Mouse (Mus musculus) B cell, adult (primary cell): ENCODE results near the gene Ncor1. TPM values are rescaled to one million over a fixed set of nuclear protein-coding genes. Genes with fewer than 3 reads are reported as not detected.

ENCODE experiments used
- total RNA-seq: library from RNA; stranded (reverse); gene quantifications from 4 replicates; pipeline ENCODE4 v1.2.4, GENCODE M21; 2023; ENCODE audit not compliant: inconsistent age

The Ncor1 gene
- total RNA-seq: 287 to 342 TPM (median 318 TPM) in 4 replicates

GRCm38 (mm10) chr11:62458276-62458724, at the start of gene Ncor1, which contains the start of gene Pigl:
Gene Ncor1 (minus strand): TSS chr11:62458541.
Gene Pigl (plus strand): TSS chr11:62458460.

DNA sequence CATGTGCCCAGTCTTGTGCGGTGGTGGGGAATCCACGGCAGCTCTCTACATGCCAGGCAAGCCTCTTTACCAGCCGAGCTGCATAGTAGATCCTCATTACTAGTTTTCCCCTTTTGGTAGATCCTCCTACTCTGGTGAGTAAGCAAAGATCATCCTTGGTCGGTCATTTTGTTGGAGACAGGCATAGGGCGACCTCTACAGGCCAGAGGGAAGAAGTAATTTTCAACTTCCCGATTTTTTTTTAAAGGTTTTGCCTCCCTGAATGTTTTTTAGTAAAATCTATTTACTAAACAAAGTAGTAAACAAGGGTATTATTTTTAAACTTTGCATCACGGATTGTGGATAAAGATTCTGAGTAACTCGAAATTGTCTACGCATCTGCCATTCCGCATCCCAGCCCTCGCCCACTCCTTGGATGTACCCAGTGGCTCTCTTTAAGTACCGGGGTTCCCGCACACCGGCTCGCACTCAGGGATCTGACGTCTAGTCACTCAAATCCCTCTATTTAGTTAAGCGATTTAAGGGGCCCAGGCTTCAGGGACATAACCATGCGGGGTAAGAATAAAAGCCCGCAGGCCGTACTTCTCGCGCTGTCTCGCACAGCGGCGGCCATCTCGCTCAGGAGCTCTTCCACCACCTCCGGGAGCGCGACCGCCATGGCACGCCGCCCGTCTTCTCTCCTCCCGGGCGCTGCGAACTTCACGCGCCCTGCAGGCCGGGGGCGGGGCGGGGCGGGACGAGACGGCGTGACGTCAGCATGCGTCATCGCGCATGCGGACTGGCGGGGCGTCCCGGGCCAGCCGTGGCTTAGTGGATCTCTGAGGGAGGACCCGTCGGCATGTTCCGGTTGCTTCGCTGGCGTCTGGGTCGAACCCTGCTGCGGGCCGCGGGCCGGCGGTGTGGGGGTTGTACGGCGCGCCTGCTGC, 177.4 kb downstream of the Ncor1 start, which contains the start of the genes Zswim7 and Ttc19:
Zswim7 (minus strand) TSS at position 701 of the 926 bp plus-strand sequence.
Ttc19 (plus strand) TSS at position 799 of the 926 bp plus-strand sequence.

Other genes starting within 250 kb of the Ncor1 start
- gene Adora2b, start 209.6 kb downstream of the Ncor1 start, total RNA-seq: not detected in 4 replicates
- gene Zswim7, start 177.2 kb downstream of the Ncor1 start, total RNA-seq: 6.8 to 9.7 TPM (median 8.1 TPM) in 4 replicates
- gene Ttc19, start 177.1 kb downstream of the Ncor1 start, total RNA-seq: 20.1 to 25.9 TPM (median 23.9 TPM) in 4 replicates
- 6.5 to 10.3 TPM (median 7.4 TPM) in 4 replicates for gene Pigl, start 81 bp downstream of the Ncor1 start, total RNA-seq
- gene Cenpv, start 80.7 kb upstream of the Ncor1 start, total RNA-seq: 0.81 to 4.4 TPM (median 2.4 TPM) in 4 replicates
- 1,224 to 1,294 TPM (median 1,261 TPM) in 4 replicates for gene Ubb, start 92.6 kb upstream of the Ncor1 start, total RNA-seq
- 44.5 to 51.4 TPM (median 46.3 TPM) in 4 replicates for gene Trpv2, start 115.9 kb upstream of the Ncor1 start, total RNA-seq
- gene Lrrc75a, start 190.0 kb upstream of the Ncor1 start, total RNA-seq: 3.7 to 8.2 TPM (median 5.9 TPM) in 4 replicates
- 21.1 to 28.3 TPM (median 27.1 TPM) in 4 replicates for gene Mmgt2, start 190.1 kb upstream of the Ncor1 start, total RNA-seq